Mouse (Mus musculus): ENCODE data around the gene Trhr2.
"Not testable (repeated sequence)": the region's sequence is repeated elsewhere in the genome, so short reads cannot be mapped to it uniquely, and the experiment has no call there.

Trhr2 gene

DNA sequence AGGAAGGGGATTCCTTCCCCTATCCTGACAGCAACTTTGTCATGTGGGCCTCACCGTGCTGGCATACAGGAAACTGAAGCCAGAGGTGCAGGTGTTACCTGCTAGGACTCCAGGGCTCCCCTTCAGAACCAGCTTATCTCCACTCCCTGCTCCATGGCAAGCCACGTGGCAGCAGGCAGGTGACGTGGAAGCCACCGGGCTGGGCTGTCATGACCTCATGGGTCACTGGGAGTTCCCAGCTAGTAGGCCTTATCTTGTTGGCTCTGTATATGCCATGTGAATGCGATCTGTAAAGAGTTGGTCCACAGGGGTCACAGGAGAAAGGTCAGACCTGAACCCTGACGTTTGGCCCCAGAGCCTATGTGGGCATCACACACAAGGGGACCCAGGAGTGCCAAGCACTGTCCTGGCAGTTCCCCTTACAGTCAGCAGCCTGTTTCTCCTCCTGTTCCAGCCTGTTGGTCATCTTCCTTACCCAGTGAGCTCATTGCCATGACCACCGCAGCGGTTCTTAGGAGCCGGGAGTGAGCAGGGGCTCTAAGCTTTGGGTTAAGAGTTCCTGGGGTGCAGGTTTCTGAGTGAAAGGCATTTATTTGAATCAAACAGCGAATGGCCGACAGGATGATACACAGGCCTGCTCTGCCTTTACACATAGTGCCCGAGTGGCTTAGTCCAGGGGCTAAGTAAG lies 30.0 kb downstream of the Trhr2 start:
- DNase-seq (ENCODE audit: low spot score) = no peak

DNA sequence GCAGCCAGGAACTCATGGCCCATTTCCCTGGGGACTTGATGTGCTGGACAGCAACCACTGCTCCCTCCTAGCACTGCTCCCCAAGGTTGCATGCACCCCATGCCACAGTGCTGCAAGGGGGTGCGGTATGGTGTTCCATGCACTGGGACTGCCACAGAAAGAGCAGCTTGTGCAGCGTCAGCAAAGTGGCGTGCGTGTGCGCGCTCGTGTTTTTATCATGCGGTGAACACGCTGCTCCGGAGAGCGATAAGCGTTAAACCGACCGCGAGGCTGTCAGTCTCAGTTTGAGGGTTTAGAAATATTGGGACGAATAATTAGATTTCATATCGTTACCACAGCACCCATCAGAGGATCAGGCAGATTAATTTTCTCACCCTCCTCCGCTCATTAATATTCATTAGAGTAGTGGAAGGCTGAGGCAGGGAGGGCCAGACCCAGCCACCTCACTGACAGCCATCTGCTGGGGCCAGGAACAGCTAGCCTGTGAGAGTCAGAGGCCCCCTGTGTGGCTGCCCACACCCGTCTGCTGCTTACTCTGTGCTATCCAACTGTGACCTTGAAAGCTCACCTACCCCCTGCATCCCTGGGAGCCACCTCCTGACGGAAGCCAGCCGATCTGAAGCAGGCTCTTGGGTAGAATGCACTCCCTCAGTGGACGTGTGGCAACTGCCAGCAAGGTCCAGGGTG lies 30.9 kb downstream of the Trhr2 start:
- DNase-seq (ENCODE audit: low spot score) = no peak

DNA sequence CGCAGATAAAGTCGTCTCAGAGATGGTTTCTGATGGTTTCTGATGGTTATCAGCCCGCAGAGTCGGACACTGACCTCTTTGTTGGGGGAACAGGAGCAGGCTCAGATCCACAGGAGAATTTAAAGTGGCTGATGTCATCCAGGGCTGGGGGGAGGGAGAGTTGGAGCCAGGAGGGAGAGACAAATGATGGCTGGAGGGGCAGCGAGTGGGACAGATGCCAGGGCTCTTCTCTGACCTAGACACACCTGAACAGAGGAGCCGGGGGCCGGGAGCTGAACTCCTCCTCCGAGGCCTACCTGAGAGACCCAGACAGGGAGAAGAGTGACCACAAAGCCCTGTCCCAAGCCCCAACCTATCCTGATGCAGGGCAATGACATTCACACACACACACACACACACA lies 31.5 kb downstream of the Trhr2 start:
- no peak for DNase-seq (ENCODE audit: low spot score)

DNA sequence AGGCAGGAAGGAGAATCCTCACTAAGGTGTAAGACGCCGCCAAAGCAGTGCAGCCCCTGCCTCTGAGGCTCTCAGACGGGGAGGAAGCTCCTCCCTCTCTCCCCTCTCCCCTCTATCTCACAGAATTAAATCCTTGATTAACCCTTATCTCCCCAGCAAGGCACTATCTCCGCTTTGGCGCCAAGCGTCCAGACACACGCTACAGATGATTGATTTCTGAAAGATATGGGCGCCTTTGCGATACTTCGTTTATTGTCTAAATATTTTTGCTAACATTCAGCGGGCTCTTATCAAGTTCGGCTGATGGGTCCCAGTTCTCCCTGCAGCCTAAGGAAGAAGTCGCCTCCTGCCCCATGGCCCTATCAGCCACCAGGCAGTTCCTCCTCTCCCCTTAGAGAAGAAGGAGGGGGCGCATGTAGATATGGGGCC lies 34.4 kb downstream of the Trhr2 start:
- DNase-seq (ENCODE audit: low spot score) = no peak

DNA sequence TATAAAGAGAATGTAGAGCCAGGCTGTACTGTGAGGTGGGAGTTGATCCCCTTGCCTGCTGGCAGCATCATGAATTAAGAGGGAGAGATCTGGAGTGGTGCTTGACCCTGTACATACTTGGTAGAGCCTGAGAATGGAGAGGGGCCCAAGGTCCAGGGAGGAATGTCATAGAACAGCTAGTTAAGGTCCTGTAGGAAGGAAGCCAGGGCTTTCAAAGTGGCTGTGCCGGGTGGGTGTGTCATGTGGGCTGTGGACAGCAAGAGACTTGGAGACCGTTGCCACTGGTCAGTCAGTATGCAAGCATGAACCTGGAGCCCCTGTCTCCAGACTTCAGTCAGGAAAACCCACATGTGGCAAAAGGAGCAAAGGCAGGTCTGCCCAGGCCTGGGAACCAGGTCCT lies 35.4 kb downstream of the Trhr2 start:
- no peak for DNase-seq (ENCODE audit: low spot score)

DNA sequence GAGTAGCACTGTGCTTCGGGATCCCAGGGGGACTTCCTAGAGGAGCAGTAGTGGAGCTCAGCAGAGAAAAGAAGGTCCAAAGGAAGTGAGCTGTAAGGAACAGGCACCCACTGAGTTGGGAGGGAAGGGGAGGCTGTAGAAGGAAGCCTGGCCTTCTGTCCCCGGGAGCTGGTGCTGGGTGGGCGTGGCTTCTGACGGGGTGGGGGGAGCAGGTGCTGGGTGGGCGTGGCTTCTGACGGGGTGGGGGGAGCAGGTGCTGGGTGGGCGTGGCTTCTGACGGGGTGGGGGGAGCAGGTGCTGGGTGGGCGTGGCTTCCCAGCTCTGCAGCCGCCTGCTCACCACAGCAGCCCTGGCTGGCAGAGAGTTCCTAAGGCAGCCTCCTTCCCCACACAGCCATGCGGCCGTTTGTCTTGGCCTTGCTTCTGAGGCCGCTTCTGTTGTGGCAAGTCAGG lies 36.6 kb downstream of the Trhr2 start:
- not testable (repeated sequence) for DNase-seq (ENCODE audit: low spot score)

DNA sequence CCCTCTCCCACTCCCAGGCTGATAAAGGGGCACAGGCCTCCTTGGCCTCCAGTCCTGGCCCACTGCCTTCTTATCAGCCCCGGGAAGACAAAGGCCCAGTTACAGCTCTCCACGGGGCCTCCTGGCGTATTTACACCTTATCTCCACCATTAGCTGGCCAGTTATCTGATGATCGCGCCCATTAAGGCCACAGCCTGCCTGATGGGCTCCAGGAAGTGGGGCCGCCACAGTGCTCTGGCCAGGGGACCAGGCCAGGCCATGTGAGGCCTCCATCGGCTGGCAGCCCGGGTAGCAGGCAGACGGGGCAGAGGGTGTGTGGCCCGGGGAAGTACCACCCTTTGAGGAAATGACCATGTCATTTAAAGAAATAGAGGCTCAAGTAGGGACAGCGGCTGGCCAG lies 37.8 kb downstream of the Trhr2 start:
- DNase-seq (ENCODE audit: low spot score) = no peak

DNA sequence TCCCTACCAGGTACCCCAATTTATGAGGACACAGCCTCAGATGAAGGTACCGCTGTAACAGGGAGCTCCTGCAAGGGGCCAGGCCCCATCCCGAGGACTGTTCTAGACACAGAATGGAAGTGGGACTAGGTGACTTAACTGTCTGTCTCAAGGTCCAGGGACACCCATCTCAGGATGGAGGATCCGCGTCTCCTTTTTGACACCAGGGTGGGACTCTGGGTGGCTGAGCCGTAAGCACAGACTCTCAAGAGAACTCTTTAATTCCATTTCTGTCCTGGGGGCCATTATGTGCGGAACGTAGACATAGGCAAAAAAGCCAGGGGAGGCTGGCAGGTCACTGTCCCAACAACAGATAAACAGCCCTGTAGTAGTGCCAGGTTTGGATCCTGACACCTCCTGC lies 38.4 kb downstream of the Trhr2 start:
- DNase-seq (ENCODE audit: low spot score) = no peak

DNA sequence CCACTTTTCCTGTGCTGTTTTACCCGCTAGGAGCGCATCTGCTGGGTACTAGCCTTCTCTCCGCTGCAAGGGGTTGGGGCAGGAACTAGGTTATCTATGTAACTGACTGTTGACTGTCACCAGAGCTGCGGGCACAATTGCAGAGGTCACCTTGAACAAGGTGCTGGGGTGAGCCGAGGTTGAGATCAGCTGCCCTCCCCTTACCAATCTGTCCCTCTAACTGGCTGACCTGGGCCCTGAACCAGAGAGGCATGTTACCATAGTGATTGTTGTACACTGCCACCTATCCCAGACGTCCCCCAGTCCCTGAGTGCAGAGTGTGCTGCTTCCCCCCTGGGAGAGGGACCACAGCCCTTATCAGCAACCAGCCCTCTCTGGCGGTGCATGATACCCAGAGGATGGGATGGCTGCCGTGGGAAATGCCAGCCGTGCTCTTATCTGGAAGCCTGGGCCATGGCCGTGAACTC lies 39.1 kb downstream of the Trhr2 start:
- no peak for DNase-seq (ENCODE audit: low spot score)

DNA sequence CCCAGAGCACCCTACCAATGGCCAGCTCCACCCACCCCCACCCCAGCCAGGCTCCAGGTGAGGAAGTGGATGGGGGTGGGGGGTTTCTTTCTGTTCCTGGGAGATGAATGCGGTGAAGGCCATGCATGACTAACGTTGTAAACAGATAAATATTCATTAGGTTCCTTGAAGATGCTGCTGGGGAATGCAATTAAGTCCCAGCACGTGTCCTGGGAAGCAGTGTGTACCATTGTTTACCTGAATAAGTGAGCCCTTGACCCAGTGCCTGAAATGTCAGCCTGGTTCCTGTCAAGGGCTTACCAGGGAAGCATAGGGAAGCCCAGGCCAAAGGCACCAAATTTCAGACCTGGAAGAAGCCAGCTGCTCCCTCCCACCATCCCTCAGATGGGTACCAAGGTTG lies 40.0 kb downstream of the Trhr2 start:
- no peak for DNase-seq (ENCODE audit: low spot score)

DNA sequence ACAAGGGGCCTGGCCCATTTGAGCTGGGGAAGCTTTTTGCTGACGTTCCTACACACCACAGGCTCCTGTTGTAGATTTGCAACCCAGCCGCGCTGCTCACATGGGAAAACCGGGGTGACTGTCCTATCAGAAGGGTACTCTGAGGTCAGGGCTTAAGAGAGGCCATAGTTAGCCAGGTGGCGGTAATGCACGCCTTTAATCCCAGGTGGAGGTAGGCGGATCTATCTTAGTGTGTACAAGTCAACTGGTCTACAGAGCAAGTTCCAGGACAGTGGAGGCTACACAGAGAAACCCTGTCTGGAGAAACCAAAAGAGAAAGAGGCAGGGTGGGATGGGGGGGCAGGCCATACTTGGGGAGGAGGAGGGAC lies 40.9 kb downstream of the Trhr2 start:
- no peak for DNase-seq (ENCODE audit: low spot score)

DNA sequence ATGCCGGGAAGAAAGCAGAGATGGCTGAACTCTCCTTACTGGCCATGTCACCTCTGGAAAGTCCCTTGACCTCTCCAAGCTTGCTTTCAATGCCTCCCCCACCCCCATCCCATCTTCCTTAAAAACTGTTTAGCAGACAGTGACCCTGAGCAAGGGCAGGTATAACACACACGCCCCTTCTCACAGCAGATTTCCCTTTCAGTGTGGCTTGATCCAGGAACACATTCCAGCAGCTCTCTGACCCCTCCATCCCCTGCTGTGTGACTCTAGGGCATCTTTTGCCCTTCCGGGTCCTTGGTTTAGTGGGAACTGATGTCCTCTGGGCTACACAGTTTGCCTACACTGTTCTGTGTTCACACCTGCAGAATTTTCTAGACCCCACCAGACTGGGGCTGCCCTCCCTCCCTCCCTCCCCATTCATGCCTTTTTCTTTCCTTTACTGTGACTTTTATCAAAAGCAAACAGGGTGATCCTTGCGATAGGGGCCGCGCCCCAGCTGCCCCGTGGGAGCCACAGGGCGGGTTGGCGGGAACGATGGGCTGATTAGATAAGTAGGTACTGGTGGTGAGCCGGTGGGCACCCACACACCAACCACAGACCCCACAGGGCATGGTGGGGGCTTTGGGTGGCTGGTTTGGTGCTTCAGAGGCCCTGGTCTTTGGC lies 41.4 kb downstream of the Trhr2 start:
- no peak for DNase-seq (ENCODE audit: low spot score)

DNA sequence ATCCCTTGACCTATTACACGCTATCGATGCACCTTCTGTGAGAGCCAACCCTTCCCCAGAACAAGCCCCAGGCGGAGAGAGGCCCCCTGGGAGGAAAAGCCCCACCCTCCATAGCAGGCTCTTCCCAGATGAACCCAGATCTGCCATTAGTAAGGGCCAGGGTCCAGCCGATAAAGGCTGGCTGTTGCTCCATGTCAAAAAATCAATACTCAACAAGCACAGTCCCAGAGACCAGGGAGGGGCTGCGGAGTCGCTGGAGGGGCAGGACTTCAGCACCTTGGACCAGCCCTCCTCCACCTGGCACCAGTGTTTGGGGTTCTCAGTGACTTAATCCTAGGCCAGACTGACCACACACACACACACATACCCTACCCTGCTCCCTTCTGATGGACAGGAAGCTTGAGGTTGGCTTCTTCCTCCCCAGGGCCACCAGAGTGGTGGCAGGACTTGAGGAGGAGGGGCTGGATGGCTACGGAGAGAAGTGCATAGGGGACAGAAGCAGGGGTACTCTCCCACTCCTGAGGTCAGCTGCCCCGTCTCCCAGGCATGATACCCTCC lies 42.5 kb downstream of the Trhr2 start:
- DNase-seq (ENCODE audit: low spot score) = no peak

DNA sequence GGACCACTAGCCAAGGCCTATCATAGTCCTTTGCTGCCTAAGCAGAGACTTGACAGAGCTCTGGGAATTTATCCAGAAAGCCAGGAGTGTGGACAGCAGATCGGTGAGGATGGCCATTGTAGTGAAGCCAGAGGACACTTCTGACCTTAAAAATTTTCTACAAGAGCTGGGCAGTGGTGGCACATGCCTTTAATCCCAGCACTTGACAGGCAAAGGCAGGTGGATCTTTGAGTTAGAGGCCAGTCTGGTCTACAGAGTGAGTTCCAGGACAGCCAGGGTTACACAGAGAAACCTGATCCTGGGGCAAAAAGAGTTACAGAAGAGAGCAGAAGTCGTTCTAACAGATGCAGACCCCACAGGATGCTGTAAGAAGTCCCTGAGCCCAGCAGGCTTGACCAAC lies 44.1 kb downstream of the Trhr2 start:
- DNase-seq (ENCODE audit: low spot score) = no peak

DNA sequence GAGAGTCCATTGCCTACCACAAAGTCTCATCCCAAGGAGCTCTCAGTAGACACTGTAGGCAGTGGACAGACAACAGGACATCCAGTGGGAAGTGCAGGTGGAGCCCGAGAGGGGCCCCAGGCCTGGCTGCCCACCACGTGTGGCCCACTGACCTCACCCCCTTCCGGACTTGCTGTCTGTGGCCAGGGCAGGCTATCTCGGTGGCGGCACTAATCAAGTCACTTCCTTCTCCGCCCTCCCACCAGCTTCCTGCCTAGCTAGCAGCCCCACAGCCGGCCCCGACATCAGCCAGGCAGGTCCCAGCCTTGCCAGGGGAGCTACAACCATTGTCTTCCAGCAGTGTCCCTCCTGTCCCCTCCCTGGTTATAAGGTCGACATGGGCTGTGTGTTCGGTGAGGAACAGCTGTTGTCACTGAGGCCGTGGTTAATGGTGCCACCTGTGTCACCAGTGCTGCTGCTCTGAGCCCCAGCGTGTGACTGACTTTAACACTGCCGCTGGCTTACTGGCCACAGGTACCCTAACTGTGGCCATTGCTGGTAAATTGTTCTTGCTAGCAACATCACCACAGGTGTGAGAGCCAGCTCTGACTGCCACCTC lies 45.5 kb downstream of the Trhr2 start:
- no peak for DNase-seq (ENCODE audit: low spot score)

DNA sequence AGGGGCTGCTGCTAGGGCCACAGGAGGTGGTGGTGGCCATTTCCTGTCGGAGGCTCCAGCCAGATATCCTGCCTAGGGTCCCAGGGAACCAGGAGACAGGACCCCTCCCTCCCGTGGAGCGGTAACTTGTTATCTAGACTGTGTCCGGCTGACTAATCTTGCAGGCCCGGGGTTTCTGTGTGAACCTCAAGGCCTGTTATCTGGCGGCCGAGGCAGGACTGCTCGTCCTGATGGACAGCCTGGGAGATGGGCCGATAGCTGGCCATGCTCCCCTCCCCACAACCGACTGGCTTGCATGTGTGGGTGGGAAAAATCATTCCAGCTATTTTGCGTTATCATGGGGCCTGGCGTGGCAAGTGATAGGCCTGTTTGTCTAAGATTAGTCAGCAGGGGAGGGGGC lies 47.2 kb downstream of the Trhr2 start:
- no peak for DNase-seq (ENCODE audit: low spot score)

DNA sequence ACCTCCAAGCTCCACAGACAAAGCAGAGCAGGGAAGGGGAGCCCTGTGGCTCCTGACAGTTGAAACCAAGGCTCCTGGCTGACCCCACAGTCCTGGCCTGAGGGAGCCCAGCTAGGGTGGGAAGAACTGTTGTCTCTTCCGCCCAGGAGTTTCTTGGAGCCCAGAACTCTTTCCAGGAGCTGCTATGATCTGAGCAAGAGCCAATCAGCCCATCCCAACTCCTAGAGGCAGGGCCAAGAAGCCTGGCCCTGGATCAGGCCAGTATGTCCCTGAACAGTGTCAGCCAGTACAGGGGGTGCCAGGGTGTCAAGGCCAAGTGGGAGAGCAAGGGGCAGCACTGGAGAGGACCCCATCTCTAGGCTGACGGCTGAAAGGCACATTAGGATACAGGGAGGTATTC lies 48.0 kb downstream of the Trhr2 start:
- DNase-seq (ENCODE audit: low spot score) = no peak

DNA sequence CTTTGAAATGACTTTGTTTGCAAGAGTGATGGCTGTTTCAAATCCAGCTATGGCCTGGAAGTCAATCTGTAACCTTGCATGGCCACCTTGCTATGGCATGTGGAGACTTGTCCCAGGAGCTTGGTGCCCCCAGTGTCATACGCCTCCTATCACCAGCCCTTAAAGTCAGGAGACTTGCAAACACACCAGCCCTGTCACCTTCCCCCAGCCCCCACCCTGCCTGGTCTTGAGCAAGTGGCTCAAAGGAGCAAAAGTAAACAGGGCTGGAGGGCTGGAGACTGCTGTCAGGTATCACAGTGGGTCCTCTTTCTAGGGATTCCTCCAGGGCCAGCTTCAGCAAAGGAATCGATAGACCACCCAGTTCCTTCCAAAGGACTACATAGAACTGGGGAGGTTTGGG lies 49.4 kb downstream of the Trhr2 start:
- no peak for DNase-seq (ENCODE audit: low spot score)

DNA sequence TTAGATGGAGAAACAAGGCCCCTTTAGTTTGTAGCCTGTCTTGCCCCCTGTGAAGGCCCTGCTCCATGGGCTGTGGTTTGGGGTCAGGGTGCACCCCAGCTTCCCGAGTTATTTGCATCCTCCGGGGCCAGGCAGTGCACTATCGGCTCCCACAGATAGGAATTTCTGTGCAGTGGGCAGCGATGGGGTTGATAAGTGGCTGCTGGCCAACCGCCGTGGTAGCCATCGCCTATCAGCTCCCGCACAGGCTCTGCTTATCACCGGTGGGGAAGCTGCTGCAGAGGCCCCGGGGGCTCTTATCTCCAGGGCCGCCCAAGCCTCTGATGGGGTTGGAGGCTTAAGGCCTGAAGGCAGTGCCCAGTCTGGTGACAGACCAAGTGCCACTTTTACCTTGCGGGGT lies 51.3 kb downstream of the Trhr2 start:
- DNase-seq (ENCODE audit: low spot score) = no peak

DNA sequence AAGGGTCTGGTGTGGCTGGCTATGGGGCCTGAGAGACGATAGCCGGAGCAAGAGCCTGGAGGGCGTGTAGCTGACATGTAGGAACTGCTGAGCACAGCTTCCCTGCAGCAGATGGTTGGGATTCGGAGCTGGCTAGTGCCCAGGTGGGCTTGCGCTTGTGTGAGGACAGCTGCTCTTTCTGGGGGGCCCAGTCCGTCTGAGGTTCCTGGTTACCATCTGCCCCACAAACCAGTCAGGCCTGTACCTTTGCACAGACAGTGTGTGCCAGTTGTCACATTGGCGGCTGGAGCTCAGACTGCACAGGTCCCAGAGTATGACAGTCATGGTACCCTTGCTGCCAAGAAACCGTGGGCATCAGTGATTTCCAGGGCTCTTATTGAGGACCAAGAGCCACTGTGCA lies 52.7 kb downstream of the Trhr2 start:
- no peak for DNase-seq (ENCODE audit: low spot score)

Data from ovary, adult 18-20 months (tissue).